Mouse (Mus musculus) limb, embryonic 11.5 days (tissue): Measurements from ENCODE around the gene Ssbp3. TPM values are rescaled to one million over a fixed set of nuclear protein-coding genes. Genes with fewer than 3 reads are reported as not detected.
A peak's percentile ranks its signal among the peaks of the same experiment; 100 is the strongest.

Experiments used
- ATAC-seq: fragments of 200-750 bp; cut with Nextera tagmentation; 2 replicates; pipeline ENCODE4 v1.8.0; 2017; ENCODE audit warnings: low read depth; ENCODE audit not compliant: insufficient number of reproducible peaks, low FRiP score, low TSS enrichment
- DNase-seq: peaks from one replicate; pipeline ENCODE4 v3.0.0-alpha.2; 2015; ENCODE audit warnings: low spot score
- H3K27ac ChIP-seq: fragments of 300-500 bp; sonication (generic); replicated peaks from 2 replicates; pipeline ENCODE4 v1.5.1; 2014; ENCODE audit warnings: low read depth, mild to moderate bottlenecking, low read length
- H3K27me3 ChIP-seq: fragments of 300-500 bp; sonication (generic); 2 replicates; pipeline ENCODE4 v1.6.1; 2014; ENCODE audit warnings: mild to moderate bottlenecking, low read length, mixed read lengths; ENCODE audit not compliant: control insufficient read depth, insufficient read depth
- H3K36me3 ChIP-seq: fragments of 300-500 bp; sonication (generic); 2 replicates; pipeline ENCODE4 v1.6.1; 2014; ENCODE audit warnings: mild to moderate bottlenecking, low read length, moderate library complexity, mixed read lengths; ENCODE audit not compliant: control insufficient read depth, insufficient read depth
- H3K4me1 ChIP-seq: fragments of 300-500 bp; sonication (generic); 2 replicates; pipeline ENCODE4 v1.6.1; 2014; ENCODE audit warnings: low read length, mixed read lengths; ENCODE audit not compliant: control insufficient read depth, insufficient read depth
- H3K4me2 ChIP-seq: fragments of 300-500 bp; sonication (generic); 2 replicates; pipeline ENCODE4 v1.6.1; 2014; ENCODE audit warnings: low read depth, mild to moderate bottlenecking, moderate library complexity; ENCODE audit not compliant: severe bottlenecking
- H3K4me3 ChIP-seq: fragments of 300-500 bp; sonication (generic); 2 replicates; pipeline ENCODE4 v1.5.1; 2014; ENCODE audit warnings: low read depth, low read length
- H3K9ac ChIP-seq: fragments of 300-500 bp; sonication (generic); 2 replicates; pipeline ENCODE4 v1.6.1; 2014; ENCODE audit warnings: mild to moderate bottlenecking, low read length
- H3K9me3 ChIP-seq: fragments of 300-500 bp; sonication (generic); 2 replicates; pipeline ENCODE4 v1.6.1; 2016; ENCODE audit warnings: low read length; ENCODE audit not compliant: control insufficient read depth
- WGBS: fragments of 180-500 bp; shearing (Covaris S2); extraction: QIAGEN DNeasy Blood & Tissue Kit; methylation state at CpG from one replicate; pipeline ENCODE4 v1.1.7; 2014; 5-methylcytosine and 5-hydroxymethylcytosine counted together
- polyA plus RNA-seq: library from polyadenylated mRNA; unstranded; fragments of >200 nt; fragmentation: Nextera tagmentation; extraction: Ambion mirVana; gene quantifications from 2 replicates; pipeline ENCODE4 v1.2.1, GENCODE M21; 2014

The Ssbp3 gene
- polyA plus RNA-seq, 1 experiment from 2014 or later: 186 TPM

- no peak overlapping the region for H3K4me2 ChIP-seq
- DNase-seq (no peak), ATAC-seq (no peak)
- peak overlapping the region; percentile 47; the same call in 1 of the 2 replicates for H3K27ac ChIP-seq
- no peak overlapping the region for H3K9ac ChIP-seq
- H3K27me3 ChIP-seq: no peaks in the 10 kb centered on the region
- H3K4me3 ChIP-seq: no peak overlapping the region
- peaks cover 49% of the 10 kb centered on the region for H3K4me1 ChIP-seq
- no peaks in the 10 kb centered on the region for H3K9me3 ChIP-seq
- 68% methylated on average over 12 of the region's 12 CpGs for WGBS
- no peaks in the 10 kb centered on the region for H3K36me3 ChIP-seq
Observed at GRCm38 (mm10) chr4:106868737-106869438, 41.6 kb upstream of the Ssbp3 start.

GRCm38 (mm10) chr4:106869539-106869951, 41.0 kb upstream of the Ssbp3 start:
- H3K36me3 ChIP-seq: no peaks in the 10 kb centered on the region
- WGBS: 68% methylated on average over 3 of the region's 3 CpGs
- no peak overlapping the region for H3K9ac ChIP-seq
- no peak for DNase-seq
- no peak for ATAC-seq
- H3K9me3 ChIP-seq: no peaks in the 10 kb centered on the region
- no peak overlapping the region; the same call in 1 of the 2 replicates for H3K27ac ChIP-seq
- H3K4me1 ChIP-seq: peaks cover 43% of the 10 kb centered on the region
- no peaks in the 10 kb centered on the region for H3K27me3 ChIP-seq
- no peak overlapping the region for H3K4me3 ChIP-seq
- H3K4me2 ChIP-seq: no peak overlapping the region

- Histone ChIP-seq H3K9me3 (no peaks in the 10 kb centered on the region), H3K27ac (no peak overlapping the region), H3K4me2 (no peak overlapping the region), H3K9ac (no peak overlapping the region), H3K36me3 (no peaks in the 10 kb centered on the region), H3K27me3 (no peaks in the 10 kb centered on the region), H3K4me1 (peaks cover 32% of the 10 kb centered on the region), H3K4me3 (no peak overlapping the region)
- 89% methylated on average over 2 of the region's 2 CpGs for WGBS
- DNase-seq (no peak), ATAC-seq (no peak)
Observed at GRCm38 (mm10) chr4:106870556-106870955, 39.9 kb upstream of the Ssbp3 start.

DNA sequence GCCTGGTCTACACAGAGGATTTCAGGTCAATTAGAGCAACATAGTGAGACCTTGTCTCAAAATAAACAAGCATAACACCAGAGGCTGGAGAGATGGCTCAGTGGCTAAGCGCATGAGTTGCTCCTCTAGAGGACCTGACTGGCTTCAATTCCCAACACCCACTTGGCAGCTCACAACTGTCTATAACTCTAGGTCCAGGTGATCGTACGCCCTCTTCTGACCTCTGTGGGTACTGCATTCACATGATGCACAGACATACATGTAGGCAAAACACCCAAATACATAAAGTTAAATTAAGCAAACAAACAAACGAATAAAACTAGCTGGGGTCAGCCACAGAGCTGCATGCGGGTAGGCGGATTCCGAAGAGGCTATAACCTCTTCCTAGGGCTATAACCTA, 36.0 kb upstream of the Ssbp3 start:
- DNase-seq: no peak
- Histone ChIP-seq H3K4me2 (no peak overlapping the region), H3K9ac (no peak overlapping the region), H3K9me3 (no peaks in the 10 kb centered on the region), H3K4me1 (peaks cover 3% of the 10 kb centered on the region; the same call in 1 of the 2 replicates), H3K27ac (no peak overlapping the region), H3K27me3 (no peaks in the 10 kb centered on the region), H3K4me3 (no peak overlapping the region), H3K36me3 (no peaks in the 10 kb centered on the region)
- ATAC-seq: no peak
- 85% methylated on average over 7 of the region's 7 CpGs for WGBS

GRCm38 (mm10) chr4:106881101-106881500, 29.4 kb upstream of the Ssbp3 start:
- Histone ChIP-seq H3K4me1 (no peaks in the 10 kb centered on the region), H3K4me2 (no peak overlapping the region), H3K27ac (no peak overlapping the region), H3K9ac (no peak overlapping the region), H3K36me3 (no peaks in the 10 kb centered on the region), H3K27me3 (no peaks in the 10 kb centered on the region), H3K4me3 (no peak overlapping the region), H3K9me3 (no peaks in the 10 kb centered on the region)
- DNase-seq (no peak), ATAC-seq (no peak)
- WGBS: 84% methylated on average over 6 of the region's 6 CpGs

- no peaks in the 10 kb centered on the region for H3K27me3 ChIP-seq
- ATAC-seq (no peak), DNase-seq (no peak)
- H3K4me2 ChIP-seq: no peak overlapping the region
- H3K27ac ChIP-seq: no peak overlapping the region
- no peaks in the 10 kb centered on the region for H3K36me3 ChIP-seq
- no peak overlapping the region for H3K9ac ChIP-seq
- H3K4me1 ChIP-seq: no peaks in the 10 kb centered on the region
- WGBS: 76% methylated on average over 2 of the region's 2 CpGs
- no peak overlapping the region for H3K4me3 ChIP-seq
- H3K9me3 ChIP-seq: no peaks in the 10 kb centered on the region
Observed at GRCm38 (mm10) chr4:106883149-106883548, 27.4 kb upstream of the Ssbp3 start.

DNA sequence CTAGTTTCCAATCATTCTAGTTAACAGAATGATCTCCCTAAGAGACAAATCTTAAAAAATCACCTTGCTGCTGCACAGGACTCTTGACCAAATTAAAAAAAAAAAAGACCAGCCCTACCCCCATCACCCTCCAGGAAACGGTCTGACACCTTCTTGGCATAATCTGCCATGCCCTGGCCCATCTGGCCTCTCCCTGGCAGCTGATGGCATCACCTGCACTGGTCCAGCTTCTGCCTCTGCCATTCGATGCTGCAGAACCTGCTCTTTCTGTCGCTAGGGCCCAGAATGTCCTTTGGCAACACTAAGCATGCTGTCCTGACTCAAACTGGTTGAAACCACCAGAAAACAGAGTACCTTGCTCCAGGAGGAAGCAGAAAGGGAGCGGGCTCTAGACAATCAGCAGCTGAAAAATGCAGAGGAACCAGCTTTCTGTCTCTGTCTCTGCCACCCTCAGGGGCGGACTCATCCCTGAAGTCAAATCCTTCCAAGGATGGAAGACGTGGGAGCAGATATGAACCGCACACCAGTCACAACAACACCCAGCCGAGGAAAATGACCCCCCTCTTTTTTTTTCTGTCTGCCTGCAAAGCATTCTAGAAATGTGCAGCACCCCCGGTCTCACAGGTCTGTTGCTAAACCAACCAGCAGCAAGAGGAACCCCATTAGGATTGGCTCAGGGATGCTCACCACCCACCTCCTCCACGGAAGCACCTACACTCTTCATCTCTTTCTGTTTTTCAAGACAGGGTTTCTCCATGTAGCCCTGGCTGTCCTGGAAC, 24.0 kb upstream of the Ssbp3 start:
- no peak for ATAC-seq
- Histone ChIP-seq H3K4me2 (no peak overlapping the region), H3K27ac (no peak overlapping the region), H3K27me3 (no peaks in the 10 kb centered on the region), H3K9me3 (no peaks in the 10 kb centered on the region), H3K4me1 (no peaks in the 10 kb centered on the region), H3K36me3 (no peaks in the 10 kb centered on the region), H3K9ac (no peak overlapping the region), H3K4me3 (no peak overlapping the region)
- WGBS: 78% methylated on average over 10 of the region's 10 CpGs
- no peak for DNase-seq

GRCm38 (mm10) chr4:106896086-106896485, 14.4 kb upstream of the Ssbp3 start:
- Histone ChIP-seq H3K4me3 (no peak overlapping the region), H3K4me2 (no peak overlapping the region), H3K9me3 (no peaks in the 10 kb centered on the region), H3K4me1 (peaks cover 15% of the 10 kb centered on the region; the same call in 1 of the 2 replicates), H3K9ac (no peak overlapping the region), H3K36me3 (no peaks in the 10 kb centered on the region), H3K27me3 (no peaks in the 10 kb centered on the region), H3K27ac (no peak overlapping the region)
- 87% methylated on average over 8 of the region's 8 CpGs for WGBS
- DNase-seq: no peak
- ATAC-seq: no peak
